Mouse (Mus musculus) megakaryocyte, embryonic 14.5 days (primary cell): Measurements from ENCODE around the gene Obox6. TPM values are rescaled to one million over a fixed set of nuclear protein-coding genes. Genes with fewer than 3 reads are reported as not detected.

ENCODE experiments used
- H3K27me3 ChIP-seq: replicated peaks from 2 replicates; pipeline ENCODE3; 2012; ENCODE audit warnings: inconsistent platforms
- H3K36me3 ChIP-seq: replicated peaks from 2 replicates; pipeline ENCODE3; 2012; ENCODE audit warnings: low read length, inconsistent platforms, mixed read lengths
- H3K4me1 ChIP-seq: 2 replicates; pipeline ENCODE4 v1.6.1; 2012; ENCODE audit warnings: inconsistent platforms
- H3K4me3 ChIP-seq: replicated peaks from 2 replicates; pipeline ENCODE3; 2012; ENCODE audit warnings: moderate library complexity, mild to moderate bottlenecking, inconsistent platforms
- H3K9me3 ChIP-seq: 2 replicates; pipeline ENCODE4 v1.6.1; 2012; ENCODE audit warnings: inconsistent platforms
- FLI1 ChIP-seq: IDR thresholded peaks from 2 replicates; pipeline ENCODE4 v1.6.1; 2012; ENCODE audit warnings: low read length, inconsistent platforms, mixed read lengths
- GATA1 ChIP-seq: IDR thresholded peaks from 3 replicates; pipeline ENCODE4 v1.6.1; 2012; ENCODE audit warnings: mixed read lengths, low read length, inconsistent platforms, borderline replicate concordance
- polyA plus RNA-seq: library from polyadenylated mRNA; stranded (reverse); fragments of >175 nt; gene quantifications from 2 replicates; pipeline ENCODE4 v1.2.3, GENCODE M21; 2012; ENCODE audit warnings: low replicate concordance; ENCODE audit not compliant: insufficient read depth

Obox6 gene
- not detected in 2 replicates for polyA plus RNA-seq

GRCm38 (mm10) chr7:15839578-15839977 lies at the start of gene Obox6:
Obox6 (minus strand) TSS chr7:15839678.
- H3K4me1 ChIP-seq: no peaks in the 10 kb centered on the region
- no peaks in the 10 kb centered on the region for H3K36me3 ChIP-seq
- no peak within 1 kb of the TSS for H3K4me3 ChIP-seq
- TF ChIP-seq GATA1: no peak
- no peak for TF ChIP-seq FLI1
- 0 out of 2 replicates have a peak, but pooled peaks cover 9% of the 10 kb centered on the region for H3K9me3 ChIP-seq
- no peaks in the 10 kb centered on the region for H3K27me3 ChIP-seq

DNA sequence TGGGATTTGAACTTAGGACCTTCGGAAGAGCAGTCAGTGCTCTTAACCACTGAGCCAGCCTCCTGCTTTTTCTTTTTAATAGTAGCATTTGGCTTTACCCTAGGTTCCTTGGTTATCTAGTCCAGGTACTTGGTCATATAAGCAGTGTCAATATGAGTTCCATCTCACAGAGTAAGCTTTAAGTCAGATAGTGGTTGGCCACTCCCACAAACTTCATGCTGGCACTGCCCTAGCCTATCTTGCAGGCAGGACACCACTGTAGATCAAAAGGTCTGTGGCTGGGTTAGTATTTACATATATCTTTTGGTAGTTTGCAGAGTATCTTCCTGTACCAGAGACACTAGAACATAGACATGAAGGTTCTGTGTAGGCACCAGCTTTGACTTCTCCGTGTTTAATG lies 44.6 kb upstream of the Obox6 start:
- Histone ChIP-seq H3K36me3 (no peaks in the 10 kb centered on the region), H3K9me3 (no peaks in the 10 kb centered on the region), H3K4me3 (no peak overlapping the region), H3K27me3 (no peaks in the 10 kb centered on the region), H3K4me1 (no peaks in the 10 kb centered on the region)
- TF ChIP-seq FLI1 (no peak), GATA1 (no peak)

DNA sequence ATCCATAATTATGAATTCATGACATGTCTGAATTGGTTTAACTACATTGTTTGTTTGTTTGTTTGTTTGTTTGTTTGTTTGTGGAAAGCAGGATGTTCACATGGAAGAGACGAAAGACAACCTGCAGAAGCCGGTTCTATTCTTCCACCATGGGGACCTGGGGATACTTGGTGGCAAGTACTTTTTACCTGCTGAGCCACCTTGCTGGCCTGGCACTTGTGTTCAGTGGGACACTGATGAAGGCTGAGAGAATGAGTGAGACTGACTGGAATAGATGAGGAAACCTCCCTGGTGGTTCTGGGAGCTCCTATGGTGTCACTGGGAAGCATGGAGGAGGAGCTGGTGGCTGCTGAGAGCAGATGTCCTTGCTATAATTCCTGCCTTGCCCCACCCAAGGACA lies 42.8 kb upstream of the Obox6 start, which contains the start of gene Crxos:
Gene Crxos (plus strand): TSS at position 301 of the 400 bp plus-strand sequence.
- no peaks in the 10 kb centered on the region for H3K4me1 ChIP-seq
- H3K4me3 ChIP-seq: no peak within 1 kb of the TSS
- H3K27me3 ChIP-seq: no peaks in the 10 kb centered on the region
- H3K9me3 ChIP-seq: no peaks in the 10 kb centered on the region
- no peak for TF ChIP-seq FLI1
- no peak for TF ChIP-seq GATA1
- no peaks in the 10 kb centered on the region for H3K36me3 ChIP-seq

GRCm38 (mm10) chr7:15881831-15882230 lies 42.4 kb upstream of the Obox6 start:
- Histone ChIP-seq H3K9me3 (no peaks in the 10 kb centered on the region), H3K27me3 (no peaks in the 10 kb centered on the region), H3K4me3 (no peak overlapping the region), H3K36me3 (no peaks in the 10 kb centered on the region), H3K4me1 (no peaks in the 10 kb centered on the region)
- no peak for TF ChIP-seq GATA1
- no peak for TF ChIP-seq FLI1

- no peak overlapping the region for H3K4me3 ChIP-seq
- no peak for TF ChIP-seq FLI1
- TF ChIP-seq GATA1: no peak
- no peaks in the 10 kb centered on the region for H3K9me3 ChIP-seq
- no peaks in the 10 kb centered on the region for H3K27me3 ChIP-seq
- no peaks in the 10 kb centered on the region for H3K36me3 ChIP-seq
- H3K4me1 ChIP-seq: no peaks in the 10 kb centered on the region
Observed at GRCm38 (mm10) chr7:15881388-15881787, 41.9 kb upstream of the Obox6 start.

- Histone ChIP-seq H3K4me1 (no peaks in the 10 kb centered on the region), H3K9me3 (no peaks in the 10 kb centered on the region), H3K4me3 (no peak within 1 kb of the TSS), H3K36me3 (no peaks in the 10 kb centered on the region), H3K27me3 (no peaks in the 10 kb centered on the region)
- TF ChIP-seq FLI1 (no peak), GATA1 (no peak)
Observed at GRCm38 (mm10) chr7:15879756-15880155, 40.3 kb upstream of the Obox6 start, which contains the start of gene Crx. Crx (minus strand) TSS chr7:15879968.

- Histone ChIP-seq H3K4me1 (0 out of 2 replicates have a peak, but pooled peaks cover 2% of the 10 kb centered on the region), H3K4me3 (no peak overlapping the region), H3K9me3 (no peaks in the 10 kb centered on the region), H3K36me3 (no peaks in the 10 kb centered on the region), H3K27me3 (no peaks in the 10 kb centered on the region)
- TF ChIP-seq GATA1: no peak
- no peak for TF ChIP-seq FLI1
Observed at GRCm38 (mm10) chr7:15864104-15864503, 24.6 kb upstream of the Obox6 start.

GRCm38 (mm10) chr7:15859657-15860056 lies 20.2 kb upstream of the Obox6 start:
- Histone ChIP-seq H3K4me1 (no peaks in the 10 kb centered on the region), H3K4me3 (no peak overlapping the region), H3K27me3 (no peaks in the 10 kb centered on the region), H3K9me3 (no peaks in the 10 kb centered on the region), H3K36me3 (no peaks in the 10 kb centered on the region)
- no peak for TF ChIP-seq FLI1

Other genes with a start within 250 kb of the Obox6 start
- not detected in 2 replicates for gene Obox3, start 199.8 kb downstream of the Obox6 start, polyA plus RNA-seq
- gene Obox5, start 89.5 kb downstream of the Obox6 start, polyA plus RNA-seq: not detected in 2 replicates
- gene Crx, start 40.3 kb upstream of the Obox6 start, polyA plus RNA-seq: 0.12 TPM in 1 of 2 replicates, not detected in the other
- not detected in 2 replicates for gene Crxos, start 42.9 kb upstream of the Obox6 start, polyA plus RNA-seq
- gene Selenow, start 82.7 kb upstream of the Obox6 start, polyA plus RNA-seq: 1,012 and 1,066 TPM in 2 replicates
- gene Nop53, start 106.4 kb upstream of the Obox6 start, polyA plus RNA-seq: 159 and 504 TPM in 2 replicates
- 0.84 and 0.93 TPM in 2 replicates for gene Ehd2, start 127.9 kb upstream of the Obox6 start, polyA plus RNA-seq
- gene Bicra, start 208.2 kb upstream of the Obox6 start, polyA plus RNA-seq: 30.6 and 132 TPM in 2 replicates
- 0.15 TPM in 1 of 2 replicates, not detected in the other for gene Zfp541, start 222.1 kb upstream of the Obox6 start, polyA plus RNA-seq